Mouse (Mus musculus) adrenal gland, adult (tissue): Measurements from ENCODE around the gene Gm8180.
"Not testable (repeated sequence)": the region's sequence is repeated elsewhere in the genome, so short reads cannot be mapped to it uniquely, and the experiment has no call there.

Experiments used
- DNase-seq, 2 experiments: peaks; one replicate each; pipeline ENCODE4 v3.0.0; 2022 to 2023; ENCODE audit warnings: low spot score in 1 of 2; ENCODE audit not compliant: inconsistent age in 2 of 2

Gm8180 gene

GRCm38 (mm10) chr14:43784645-43785044, at the start of gene Gm8180:
TSS of gene Gm8180 (minus strand) at chr14:43784745.
- not testable (repeated sequence) for DNase-seq

- not testable (repeated sequence) for DNase-seq
These were observed 45.8 kb upstream of the Gm8180 start for GRCm38 (mm10) chr14:43830385-43830784.

- DNase-seq: not testable (repeated sequence)
These were observed 39.6 kb upstream of the Gm8180 start for GRCm38 (mm10) chr14:43824176-43824575.

GRCm38 (mm10) chr14:43821869-43822268, 37.3 kb upstream of the Gm8180 start:
- not testable (repeated sequence) for DNase-seq

GRCm38 (mm10) chr14:43812458-43812857, 27.9 kb upstream of the Gm8180 start:
- DNase-seq: peak; percentile 27 to 76

GRCm38 (mm10) chr14:43808142-43808541, 23.6 kb upstream of the Gm8180 start:
- peak in 1 of 2 experiments; percentile 27 for DNase-seq

GRCm38 (mm10) chr14:43804435-43804834, 19.9 kb upstream of the Gm8180 start:
- DNase-seq: peak in 1 of 2 experiments; percentile 46

GRCm38 (mm10) chr14:43796905-43797470, 12.4 kb upstream of the Gm8180 start:
- DNase-seq: peak in 1 of 2 experiments; percentile 24

- no peak for DNase-seq
These were observed 11.7 kb upstream of the Gm8180 start for GRCm38 (mm10) chr14:43796069-43796904.

GRCm38 (mm10) chr14:43793811-43794210, 9.3 kb upstream of the Gm8180 start:
- not testable (repeated sequence) for DNase-seq

GRCm38 (mm10) chr14:43747566-43747965, 37.0 kb downstream of the Gm8180 start, which contains the start of gene Gm6526:
TSS of gene Gm6526 (plus strand) at chr14:43747866.
- DNase-seq: not testable (repeated sequence)
